Mouse (Mus musculus) embryonic facial prominence, embryonic 13.5 days (tissue): ENCODE results near the gene Zfp444. TPM values are rescaled to one million over a fixed set of nuclear protein-coding genes. Genes with fewer than 3 reads are reported as not detected.

Experiments
- ATAC-seq: fragments of 200-750 bp; cut with Nextera tagmentation; 2 replicates; pipeline ENCODE4 v1.8.0; 2017; ENCODE audit warnings: low read depth; ENCODE audit not compliant: insufficient number of reproducible peaks, insufficient read depth, low FRiP score, low TSS enrichment
- H3K27ac ChIP-seq: fragments of 300-500 bp; sonication (generic); 2 replicates; pipeline ENCODE4 v1.5.1; 2015; ENCODE audit warnings: moderate library complexity, mild to moderate bottlenecking, inconsistent platforms
- H3K27me3 ChIP-seq: fragments of 300-500 bp; sonication (generic); 2 replicates; pipeline ENCODE4 v1.6.1; 2015; ENCODE audit warnings: mild to moderate bottlenecking, inconsistent platforms
- H3K36me3 ChIP-seq: fragments of 300-500 bp; sonication (generic); 2 replicates; pipeline ENCODE4 v1.6.1; 2015; ENCODE audit warnings: mild to moderate bottlenecking, inconsistent platforms
- H3K4me1 ChIP-seq: fragments of 300-500 bp; sonication (generic); 2 replicates; pipeline ENCODE4 v1.6.1; 2015; ENCODE audit warnings: inconsistent platforms
- H3K4me2 ChIP-seq: fragments of 300-500 bp; sonication (generic); 2 replicates; pipeline ENCODE4 v1.6.1; 2015; ENCODE audit warnings: moderate library complexity, mild to moderate bottlenecking, inconsistent platforms
- H3K4me3 ChIP-seq: fragments of 300-500 bp; sonication (generic); 2 replicates; pipeline ENCODE4 v1.5.1; 2015; ENCODE audit warnings: mild to moderate bottlenecking, inconsistent platforms
- H3K9ac ChIP-seq: fragments of 300-500 bp; sonication (generic); 2 replicates; pipeline ENCODE4 v1.6.1; 2015; ENCODE audit warnings: mild to moderate bottlenecking, inconsistent platforms
- H3K9me3 ChIP-seq: fragments of 300-500 bp; sonication (generic); 2 replicates; pipeline ENCODE4 v1.6.1; 2016; ENCODE audit warnings: inconsistent platforms
- WGBS: fragments of 180-500 bp; shearing (Covaris S2); methylation state at CpG from one replicate; pipeline ENCODE4 v1.1.7; 2015; ENCODE audit warnings: mixed read lengths; 5-methylcytosine and 5-hydroxymethylcytosine counted together
- polyA plus RNA-seq: library from polyadenylated mRNA; unstranded; fragments of >200 nt; fragmentation: Nextera tagmentation; extraction: Ambion mirVana; gene quantifications from 2 replicates; pipeline ENCODE4 v1.2.1, GENCODE M21; 2015

Zfp444 gene
- polyA plus RNA-seq: 69.5 and 76.0 TPM in 2 replicates

DNA sequence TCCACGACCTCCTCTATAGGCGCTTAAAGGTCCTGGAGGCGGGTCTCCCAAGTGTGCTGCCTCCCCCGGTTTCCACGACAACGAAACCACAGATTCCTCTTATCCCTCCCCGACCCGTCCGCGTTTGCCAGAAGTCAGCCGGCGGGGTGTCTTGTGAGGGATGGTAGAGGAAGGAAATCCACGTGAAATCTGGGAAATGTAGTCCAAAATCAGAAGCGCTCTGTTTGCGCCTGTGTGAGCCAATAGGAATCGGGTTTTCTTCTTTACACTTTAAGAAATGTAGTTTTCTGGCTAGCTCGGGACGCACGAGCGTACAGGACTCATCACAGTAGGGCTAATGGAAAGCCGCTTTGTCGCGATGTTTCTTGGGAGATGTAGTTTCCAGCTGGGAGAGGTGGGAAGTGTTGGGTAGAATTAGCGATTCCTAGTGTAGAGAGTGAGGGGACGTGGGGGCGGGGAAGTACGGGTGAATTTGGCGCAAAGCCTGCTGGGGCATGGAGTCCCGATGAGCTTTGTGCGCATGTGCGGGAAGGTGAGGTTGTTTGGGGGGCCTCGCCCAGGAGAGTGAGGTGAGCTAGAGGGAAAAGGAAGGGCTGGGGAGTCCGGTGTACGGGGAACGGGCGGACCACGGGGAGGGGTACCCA is at the start of gene Zfp444:
Gene Zfp444, plus strand, starts transcription at position 221 of the 644 bp plus-strand sequence.
- peak; percentile 94 for ATAC-seq
- peak within 1 kb of the TSS; percentile 81 for H3K4me2 ChIP-seq
- H3K27me3 ChIP-seq: no peaks in the 10 kb centered on the region
- H3K4me1 ChIP-seq: peaks cover 6% of the 10 kb centered on the region; the same call in 1 of the 2 replicates
- H3K4me3 ChIP-seq: peak within 1 kb of the TSS; percentile 67
- H3K9me3 ChIP-seq: no peaks in the 10 kb centered on the region
- H3K36me3 ChIP-seq: peaks cover 15% of the 10 kb centered on the region
- peak within 1 kb of the TSS; percentile 83 for H3K9ac ChIP-seq
- under 1% methylated on average over 37 of the region's 37 CpGs for WGBS
- peak within 1 kb of the TSS; percentile 84 for H3K27ac ChIP-seq

DNA sequence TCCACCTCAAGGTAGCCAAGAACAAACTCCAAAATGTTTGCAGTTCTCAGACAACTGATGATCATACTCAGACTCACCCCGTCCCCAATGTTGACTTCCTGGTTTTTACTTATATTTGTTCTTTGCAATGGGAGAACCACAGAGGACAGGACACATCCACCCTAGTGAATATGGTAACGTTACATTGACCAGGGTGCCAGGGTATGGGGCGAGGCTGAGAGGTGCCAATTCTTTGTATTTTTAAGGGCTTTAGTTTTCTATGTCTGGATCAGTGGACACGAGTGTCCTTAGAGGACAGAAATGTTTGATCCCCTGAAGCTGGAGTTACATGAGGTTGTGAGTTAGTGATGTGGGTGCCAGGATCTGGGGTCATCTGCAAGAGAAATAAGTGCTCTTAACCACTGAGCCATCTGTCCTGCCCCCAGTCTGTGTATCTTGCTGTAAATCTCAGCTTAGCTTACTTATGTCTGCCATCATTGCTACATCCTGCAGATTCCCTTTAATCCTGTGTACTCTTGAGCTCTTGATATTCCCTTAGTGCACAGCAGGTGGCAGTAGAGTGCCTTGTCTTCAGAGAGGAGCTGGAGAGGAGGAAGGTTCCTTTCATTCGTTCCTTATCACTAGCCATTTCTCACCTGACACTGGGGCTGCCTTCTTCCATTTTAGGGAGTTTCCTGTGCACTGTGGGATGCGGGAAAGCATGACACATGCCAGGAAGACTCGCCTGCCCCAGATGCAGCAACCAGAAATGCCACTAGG is 45.2 kb upstream of the Zfp444 start:
- H3K36me3 ChIP-seq: peaks cover 14% of the 10 kb centered on the region
- H3K4me3 ChIP-seq: no peak overlapping the region
- ATAC-seq: no peak
- H3K27ac ChIP-seq: no peak overlapping the region
- H3K9ac ChIP-seq: no peak overlapping the region
- H3K27me3 ChIP-seq: no peaks in the 10 kb centered on the region
- no peak overlapping the region for H3K4me2 ChIP-seq
- H3K4me1 ChIP-seq: no peaks in the 10 kb centered on the region
- no peaks in the 10 kb centered on the region for H3K9me3 ChIP-seq
- 39% methylated on average over 7 of the region's 7 CpGs for WGBS

DNA sequence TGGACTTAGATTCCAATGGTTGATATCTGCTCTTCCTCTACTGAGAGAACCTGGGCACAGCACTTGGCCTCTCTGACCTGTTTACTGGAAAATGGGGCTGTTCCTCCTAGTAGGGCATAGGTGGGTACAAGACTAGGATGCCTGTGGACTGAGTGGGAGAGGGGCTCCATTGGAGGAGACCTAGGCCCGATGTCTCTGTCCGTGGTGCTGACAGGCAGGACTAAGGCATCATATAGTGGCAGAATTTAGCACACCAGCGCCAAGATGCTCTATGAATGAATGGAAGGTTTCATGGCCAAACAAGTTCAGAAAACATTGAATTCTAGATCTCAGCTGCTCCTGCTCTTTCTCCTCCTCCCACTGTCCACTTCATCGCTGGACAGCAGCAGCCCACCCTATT is 41.7 kb upstream of the Zfp444 start:
- no peak overlapping the region for H3K4me3 ChIP-seq
- WGBS: 41% methylated on average over 4 of the region's 4 CpGs
- no peaks in the 10 kb centered on the region for H3K4me1 ChIP-seq
- H3K36me3 ChIP-seq: peaks cover 45% of the 10 kb centered on the region
- no peak for ATAC-seq
- H3K27me3 ChIP-seq: no peaks in the 10 kb centered on the region
- H3K4me2 ChIP-seq: no peak overlapping the region
- H3K27ac ChIP-seq: no peak overlapping the region
- H3K9me3 ChIP-seq: peaks cover 20% of the 10 kb centered on the region
- H3K9ac ChIP-seq: no peak overlapping the region

GRCm38 (mm10) chr7:6132646-6133045 is 39.4 kb upstream of the Zfp444 start:
- no peak for ATAC-seq
- no peak overlapping the region for H3K4me2 ChIP-seq
- H3K4me1 ChIP-seq: no peaks in the 10 kb centered on the region
- no peak overlapping the region for H3K27ac ChIP-seq
- peaks cover 55% of the 10 kb centered on the region for H3K36me3 ChIP-seq
- H3K9me3 ChIP-seq: peaks cover 20% of the 10 kb centered on the region
- WGBS: 81% methylated on average over 30 of the region's 30 CpGs
- H3K9ac ChIP-seq: no peak overlapping the region
- no peak overlapping the region for H3K4me3 ChIP-seq
- no peaks in the 10 kb centered on the region for H3K27me3 ChIP-seq

DNA sequence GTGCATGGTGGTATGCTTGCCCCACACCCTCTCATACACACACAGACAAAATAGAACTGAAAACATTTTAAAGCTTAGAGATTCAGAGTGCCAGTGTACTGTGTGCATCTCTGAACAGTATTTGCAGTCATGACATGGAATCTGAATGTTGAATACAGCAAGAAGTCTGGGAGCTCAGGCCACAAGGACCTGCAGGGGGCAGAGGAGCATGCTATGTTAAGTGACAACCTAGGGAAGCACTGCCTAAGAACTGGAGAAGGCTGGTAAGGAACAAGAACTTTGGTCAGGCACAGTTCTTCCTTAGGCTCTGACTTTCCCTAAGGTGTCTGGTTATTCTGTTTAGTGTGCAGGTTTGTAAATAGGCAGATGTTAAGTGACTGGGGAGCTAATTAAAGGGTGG is 35.5 kb upstream of the Zfp444 start:
- H3K27me3 ChIP-seq: no peaks in the 10 kb centered on the region
- no peak for ATAC-seq
- no peaks in the 10 kb centered on the region for H3K4me1 ChIP-seq
- peaks cover 20% of the 10 kb centered on the region for H3K9me3 ChIP-seq
- no peak overlapping the region for H3K4me2 ChIP-seq
- no peak overlapping the region for H3K9ac ChIP-seq
- no peak overlapping the region for H3K27ac ChIP-seq
- no peak overlapping the region for H3K4me3 ChIP-seq
- peaks cover 69% of the 10 kb centered on the region for H3K36me3 ChIP-seq

DNA sequence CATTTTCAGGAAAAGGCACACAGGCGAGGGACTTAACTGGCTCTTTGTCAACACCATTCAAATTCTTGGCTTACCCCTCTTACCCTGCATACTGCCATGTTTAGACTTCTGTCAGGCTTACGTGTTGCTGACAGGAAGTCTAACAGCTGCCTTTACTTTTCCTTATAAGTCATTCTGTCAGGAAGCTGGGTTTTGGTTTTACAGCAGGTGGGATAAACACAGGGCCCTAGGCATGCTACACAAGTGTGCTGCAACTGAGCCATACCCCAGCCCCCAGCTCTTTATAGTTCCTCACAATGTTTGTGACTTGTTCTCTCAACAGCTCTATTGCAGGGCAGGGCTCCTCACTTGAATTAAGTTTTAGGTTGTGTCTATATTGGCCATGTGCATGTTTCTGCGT is 32.7 kb upstream of the Zfp444 start:
- 85% methylated on average over 3 of the region's 3 CpGs for WGBS
- no peak for ATAC-seq
- H3K4me2 ChIP-seq: no peak overlapping the region

GRCm38 (mm10) chr7:6143991-6144531 is 28.0 kb upstream of the Zfp444 start:
- 88% methylated on average over 2 of the region's 2 CpGs for WGBS
- Histone ChIP-seq H3K4me2 (no peak overlapping the region), H3K4me3 (no peak overlapping the region), H3K9me3 (no peaks in the 10 kb centered on the region), H3K27me3 (no peaks in the 10 kb centered on the region), H3K9ac (no peak overlapping the region), H3K27ac (no peak overlapping the region), H3K4me1 (peaks cover 19% of the 10 kb centered on the region), H3K36me3 (peaks cover 28% of the 10 kb centered on the region)
- no peak for ATAC-seq

More for the DNA sequence above, 32.7 kb upstream of the Zfp444 start:
- Histone ChIP-seq H3K36me3 (peaks cover 48% of the 10 kb centered on the region), H3K4me3 (no peak overlapping the region), H3K9me3 (no peaks in the 10 kb centered on the region), H3K9ac (no peak overlapping the region), H3K27me3 (no peaks in the 10 kb centered on the region), H3K4me1 (no peaks in the 10 kb centered on the region), H3K27ac (no peak overlapping the region)

DNA sequence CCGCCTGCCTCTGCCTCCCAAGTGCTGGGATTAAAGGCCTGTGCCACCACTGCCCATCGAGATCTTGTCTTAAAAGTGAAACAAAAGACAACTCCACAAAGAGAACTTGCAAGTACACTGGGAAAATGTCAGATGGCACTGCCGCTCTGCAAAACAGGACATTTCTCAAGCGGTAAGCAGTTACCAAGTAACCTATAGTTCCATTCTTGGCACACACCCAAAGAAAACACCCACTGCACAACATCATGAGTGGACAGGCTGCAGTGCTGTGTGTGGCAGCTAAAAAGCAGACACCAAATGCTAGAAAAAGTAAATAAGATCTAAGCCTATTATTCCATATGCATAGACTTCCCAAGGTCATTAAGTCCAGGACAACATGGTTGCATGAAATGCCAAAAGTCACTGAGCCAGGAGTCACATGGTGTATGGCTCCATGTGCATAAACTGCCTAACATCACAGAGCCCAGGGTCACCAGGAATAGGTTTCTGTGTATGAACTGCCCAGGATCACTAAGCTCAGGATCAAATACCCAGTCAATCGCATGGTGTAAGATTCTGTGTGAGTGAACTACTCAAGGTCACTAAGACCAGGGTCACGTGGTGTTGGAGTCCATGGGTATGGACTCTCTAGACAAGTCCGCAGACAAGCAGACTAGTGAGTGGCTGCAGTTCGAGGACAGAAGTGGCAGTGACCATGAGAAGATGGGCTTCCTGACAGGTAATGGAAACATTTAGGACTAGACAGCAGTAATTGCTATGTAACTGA is 26.4 kb upstream of the Zfp444 start:
- no peaks in the 10 kb centered on the region for H3K9me3 ChIP-seq
- peaks cover 22% of the 10 kb centered on the region for H3K4me1 ChIP-seq
- H3K4me3 ChIP-seq: no peak overlapping the region
- no peak overlapping the region for H3K9ac ChIP-seq
- ATAC-seq: no peak
- H3K27me3 ChIP-seq: no peaks in the 10 kb centered on the region
- no peak overlapping the region for H3K4me2 ChIP-seq
- peaks cover 16% of the 10 kb centered on the region for H3K36me3 ChIP-seq
- WGBS: 90% methylated on average over 8 of the region's 8 CpGs
- H3K27ac ChIP-seq: no peak overlapping the region

GRCm38 (mm10) chr7:6146194-6146981 is 25.6 kb upstream of the Zfp444 start:
- Histone ChIP-seq H3K9me3 (no peaks in the 10 kb centered on the region), H3K9ac (no peak overlapping the region), H3K36me3 (peaks cover 10% of the 10 kb centered on the region), H3K27me3 (no peaks in the 10 kb centered on the region), H3K27ac (no peak overlapping the region; the same call in none of the 2 replicates), H3K4me2 (no peak overlapping the region), H3K4me3 (no peak overlapping the region), H3K4me1 (peaks cover 23% of the 10 kb centered on the region)
- WGBS: 85% methylated on average over 7 of the region's 7 CpGs
- no peak for ATAC-seq

DNA sequence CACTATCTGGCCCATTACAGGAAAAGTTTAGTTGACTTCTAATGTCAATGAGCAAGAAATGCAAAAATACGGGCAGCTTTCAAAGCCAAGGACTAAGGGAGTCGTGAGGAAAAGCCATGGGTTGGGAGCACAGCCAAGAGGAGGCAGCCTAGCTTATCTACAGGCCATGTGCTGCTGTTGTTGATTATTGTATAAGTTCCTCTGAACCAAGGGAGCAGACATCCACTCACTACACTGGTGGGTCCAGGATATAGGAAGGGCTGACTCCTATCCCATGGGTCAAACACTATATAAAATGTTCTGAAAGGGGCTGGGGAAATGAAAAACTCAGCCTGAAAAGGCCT is 25.1 kb upstream of the Zfp444 start:
- WGBS: 68% methylated on average over 2 of the region's 2 CpGs
- H3K9me3 ChIP-seq: no peaks in the 10 kb centered on the region

DNA sequence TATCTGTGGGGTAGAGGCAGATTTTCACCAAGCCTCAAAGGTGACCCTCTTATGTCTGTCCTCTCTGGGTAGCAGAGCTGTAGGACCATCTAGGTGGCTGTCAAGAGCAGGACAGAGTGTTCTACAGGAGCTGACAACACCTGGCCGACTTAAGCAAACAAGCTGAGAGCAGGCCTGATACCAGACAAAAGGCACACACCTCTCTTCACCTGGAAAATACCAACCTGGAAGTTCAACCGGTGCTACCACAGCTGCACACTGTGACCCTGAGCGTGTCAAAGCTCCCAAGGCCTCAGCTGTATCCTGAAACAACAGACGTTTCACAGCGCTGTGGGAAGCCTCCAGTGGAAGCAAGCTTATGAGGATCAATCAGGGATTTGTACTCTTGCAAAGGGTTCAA is 24.3 kb upstream of the Zfp444 start:
- H3K27me3 ChIP-seq: no peaks in the 10 kb centered on the region
- WGBS: 79% methylated on average over 5 of the region's 5 CpGs
- 0 out of 2 replicates have a peak, but pooled peaks cover 3% of the 10 kb centered on the region for H3K36me3 ChIP-seq
- no peaks in the 10 kb centered on the region for H3K9me3 ChIP-seq
- H3K27ac ChIP-seq: no peak overlapping the region
- no peak overlapping the region for H3K4me2 ChIP-seq
- peaks cover 24% of the 10 kb centered on the region for H3K4me1 ChIP-seq
- no peak for ATAC-seq
- H3K4me3 ChIP-seq: no peak overlapping the region
- H3K9ac ChIP-seq: no peak overlapping the region

More for the DNA sequence above, 25.1 kb upstream of the Zfp444 start:
- H3K36me3 ChIP-seq: peaks cover 4% of the 10 kb centered on the region
- no peak overlapping the region for H3K4me3 ChIP-seq
- H3K27me3 ChIP-seq: no peaks in the 10 kb centered on the region
- ATAC-seq: no peak
- H3K9ac ChIP-seq: no peak overlapping the region
- peaks cover 24% of the 10 kb centered on the region for H3K4me1 ChIP-seq
- no peak overlapping the region; the same call in 1 of the 2 replicates for H3K27ac ChIP-seq
- H3K4me2 ChIP-seq: no peak overlapping the region
